Mouse (Mus musculus) heart, embryonic 16.5 days (tissue): Measurements from ENCODE around the gene Camta1. TPM values are rescaled to one million over a fixed set of nuclear protein-coding genes. Genes with fewer than 3 reads are reported as not detected.

ENCODE experiments used
- ATAC-seq: fragments of 200-750 bp; cut with Nextera tagmentation; replicated peaks from 2 replicates; pipeline ENCODE4 v1.8.0; 2017; ENCODE audit warnings: moderate number of reproducible peaks; ENCODE audit not compliant: insufficient read depth, low FRiP score; ENCODE audit errors: extremely low read depth
- H3K27ac ChIP-seq: fragments of 300-500 bp; sonication (generic); 2 replicates; pipeline ENCODE4 v1.5.1; 2014; ENCODE audit warnings: mild to moderate bottlenecking, low read length, control low read depth, moderate library complexity
- H3K27me3 ChIP-seq: fragments of 300-500 bp; sonication (generic); 2 replicates; pipeline ENCODE4 v1.6.1; 2014; ENCODE audit warnings: low read length, mixed read lengths; ENCODE audit not compliant: control insufficient read depth, insufficient read depth
- H3K36me3 ChIP-seq: fragments of 300-500 bp; sonication (generic); 2 replicates; pipeline ENCODE4 v1.6.1; 2014; ENCODE audit not compliant: control insufficient read depth, insufficient read depth
- H3K4me1 ChIP-seq: fragments of 300-500 bp; sonication (generic); 2 replicates; pipeline ENCODE4 v1.6.1; 2014; ENCODE audit warnings: low read length, mixed read lengths; ENCODE audit not compliant: control insufficient read depth, insufficient read depth
- H3K4me2 ChIP-seq: fragments of 300-500 bp; sonication (generic); 2 replicates; pipeline ENCODE4 v1.6.1; 2014; ENCODE audit warnings: low read depth, mild to moderate bottlenecking, control low read depth, low read length
- H3K4me3 ChIP-seq: fragments of 300-500 bp; sonication (generic); 2 replicates; pipeline ENCODE4 v1.5.1; 2014; ENCODE audit warnings: mild to moderate bottlenecking, control low read depth, low read length
- H3K9ac ChIP-seq: fragments of 300-500 bp; sonication (generic); 2 replicates; pipeline ENCODE4 v1.6.1; 2014; ENCODE audit warnings: low read length, control low read depth
- H3K9me3 ChIP-seq: fragments of 300-500 bp; sonication (generic); replicated peaks from 2 replicates; pipeline ENCODE4 v1.6.1; 2016; ENCODE audit warnings: low read length; ENCODE audit not compliant: control insufficient read depth
- WGBS: fragments of 180-500 bp; shearing (Covaris S2); extraction: QIAGEN DNeasy Blood & Tissue Kit; methylation state at CpG from one replicate; pipeline ENCODE4 v1.1.7; 2014; 5-methylcytosine and 5-hydroxymethylcytosine counted together
- polyA plus RNA-seq: library from polyadenylated mRNA; unstranded; fragments of >200 nt; fragmentation: Nextera tagmentation; extraction: Ambion mirVana; gene quantifications from 2 replicates; pipeline ENCODE4 v1.2.1, GENCODE M21; 2015

Camta1 gene
- polyA plus RNA-seq, 1 experiment from 2014 or later = 141 TPM

GRCm38 (mm10) chr4:151141196-151141880 lies 720.3 kb downstream of the Camta1 start:
- peaks cover 6% of the 10 kb centered on the region for H3K27me3 ChIP-seq
- peaks cover 6% of the 10 kb centered on the region for H3K9me3 ChIP-seq
- H3K4me2 ChIP-seq = peak overlapping the region; percentile 67
- peak; percentile 85 for ATAC-seq
- peaks cover 31% of the 10 kb centered on the region for H3K4me1 ChIP-seq
- H3K4me3 ChIP-seq = peak overlapping the region; percentile 39
- 5% methylated on average over 13 of the region's 13 CpGs for WGBS
- H3K36me3 ChIP-seq = no peaks in the 10 kb centered on the region
- H3K27ac ChIP-seq = peak overlapping the region; percentile 93
- H3K9ac ChIP-seq = peak overlapping the region; percentile 65

DNA sequence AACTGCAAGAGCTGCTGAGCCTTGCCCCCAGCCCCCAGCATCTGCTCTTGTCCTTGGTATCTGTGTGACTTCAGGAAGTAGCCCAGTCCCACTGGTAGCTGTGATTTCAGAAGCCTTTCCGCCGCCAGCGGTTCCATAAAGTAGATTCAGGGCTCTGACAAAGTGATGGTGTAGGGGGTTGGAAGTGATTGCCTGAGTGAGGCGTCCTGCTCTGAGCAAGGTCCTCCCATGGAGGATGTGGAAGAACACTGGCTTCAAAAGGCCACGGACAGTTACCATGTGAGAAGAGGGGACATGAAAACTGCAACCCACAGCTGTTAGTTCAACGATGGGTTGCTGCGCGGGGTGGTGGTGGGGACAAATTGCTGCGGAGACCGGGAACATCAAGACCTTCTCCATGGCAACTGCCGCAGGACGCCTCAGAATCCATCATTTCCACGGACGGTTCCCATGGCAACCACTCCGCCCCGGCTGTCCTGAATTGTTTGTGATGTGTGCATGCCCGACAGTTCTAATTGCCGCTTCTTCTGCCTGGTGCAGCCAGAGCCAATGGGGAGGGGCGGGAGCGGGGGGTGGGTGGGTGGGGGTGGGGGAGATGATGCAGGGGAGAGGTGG lies 721.2 kb downstream of the Camta1 start:
- ATAC-seq = no peak
- Histone ChIP-seq H3K36me3 (no peaks in the 10 kb centered on the region), H3K4me2 (no peak overlapping the region), H3K4me1 (peaks cover 32% of the 10 kb centered on the region), H3K27ac (no peak overlapping the region), H3K9ac (no peak overlapping the region), H3K4me3 (no peak overlapping the region), H3K9me3 (peaks cover 6% of the 10 kb centered on the region), H3K27me3 (peaks cover 6% of the 10 kb centered on the region)
- 13% methylated on average over 20 of the region's 20 CpGs for WGBS

DNA sequence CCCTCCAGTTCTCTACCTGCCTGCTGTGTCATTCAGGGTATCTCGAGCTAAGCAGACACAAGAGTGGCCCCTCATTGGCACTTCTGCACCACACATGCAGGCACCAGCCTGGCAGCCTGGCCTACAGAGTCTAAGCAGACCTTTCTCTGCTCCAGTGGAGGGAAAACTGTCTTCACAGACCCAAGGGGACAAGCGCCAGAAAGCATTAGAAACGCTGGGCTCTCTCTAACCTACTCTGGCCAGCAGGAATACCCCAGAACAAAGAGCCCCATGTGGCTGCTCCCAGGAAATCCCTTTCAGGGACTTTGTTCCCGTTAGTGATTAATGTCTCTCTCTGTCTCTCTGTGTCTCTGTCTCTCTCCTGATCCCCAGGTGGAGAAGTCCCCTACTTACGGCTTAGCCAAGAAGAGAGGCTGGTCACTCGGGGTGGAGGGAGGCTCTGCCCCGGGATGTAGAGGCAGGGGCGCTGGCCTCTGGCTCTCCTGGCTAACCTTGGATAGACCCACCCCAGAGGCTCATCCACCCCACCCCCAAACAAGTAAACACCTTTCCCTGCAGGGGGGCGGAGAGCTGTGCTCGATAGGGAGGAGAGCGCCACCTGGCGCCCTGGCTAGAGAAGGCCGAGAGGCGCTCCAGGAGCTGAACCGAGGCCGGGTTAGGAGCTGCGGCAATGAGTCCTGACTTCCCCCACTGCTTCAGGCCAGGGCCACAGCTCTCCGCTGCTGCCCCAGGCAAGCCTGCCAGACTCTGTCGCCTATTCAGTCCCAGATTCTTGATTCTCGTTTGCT lies 722.4 kb downstream of the Camta1 start:
- Histone ChIP-seq H3K4me1 (peaks cover 35% of the 10 kb centered on the region), H3K4me3 (no peak overlapping the region), H3K9ac (peak overlapping the region; percentile 56), H3K36me3 (no peaks in the 10 kb centered on the region), H3K4me2 (peak overlapping the region; percentile 45), H3K27ac (no peak overlapping the region), H3K27me3 (peaks cover 6% of the 10 kb centered on the region), H3K9me3 (peaks cover 4% of the 10 kb centered on the region)
- WGBS = 7% methylated on average over 19 of the region's 20 CpGs
- 0 out of 2 replicates have a peak, but pooled peaks have one; percentile 16 for ATAC-seq

- H3K9ac ChIP-seq = no peak overlapping the region
- H3K36me3 ChIP-seq = no peaks in the 10 kb centered on the region
- 33% methylated on average over 2 of the region's 2 CpGs for WGBS
- H3K27me3 ChIP-seq = peaks cover 6% of the 10 kb centered on the region
- H3K9me3 ChIP-seq = no peaks in the 10 kb centered on the region
- H3K4me3 ChIP-seq = no peak overlapping the region
- H3K4me2 ChIP-seq = no peak overlapping the region
- peaks cover 37% of the 10 kb centered on the region for H3K4me1 ChIP-seq
- peak overlapping the region; percentile 41 for H3K27ac ChIP-seq
- ATAC-seq = no peak
These were observed 723.1 kb downstream of the Camta1 start for GRCm38 (mm10) chr4:151138586-151138985.

DNA sequence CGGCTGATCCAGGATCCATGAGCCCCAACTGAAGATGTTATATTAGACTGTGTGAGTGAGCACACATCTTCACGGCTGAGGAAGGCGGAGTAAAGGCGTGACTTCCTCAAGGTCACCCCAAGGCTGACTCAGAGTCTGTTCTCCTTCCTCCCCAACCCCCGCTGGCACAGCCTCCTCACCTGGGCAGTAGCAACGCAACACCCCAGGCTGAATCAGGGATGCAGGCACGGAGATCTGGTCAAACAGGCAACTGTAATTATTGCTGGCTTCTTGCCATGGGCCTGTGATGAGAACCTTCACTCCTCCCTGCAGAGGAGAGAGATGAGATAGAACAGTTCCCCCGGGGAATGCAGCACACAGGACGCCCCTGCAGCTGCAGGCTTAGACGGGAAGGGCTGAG lies 723.5 kb downstream of the Camta1 start:
- WGBS = 7% methylated on average over 10 of the region's 10 CpGs
- ATAC-seq = 0 out of 2 replicates have a peak, but pooled peaks have one; percentile 19
- Histone ChIP-seq H3K36me3 (no peaks in the 10 kb centered on the region), H3K9me3 (no peaks in the 10 kb centered on the region), H3K4me3 (no peak overlapping the region), H3K4me2 (peak overlapping the region; percentile 35), H3K27me3 (peaks cover 6% of the 10 kb centered on the region), H3K4me1 (peaks cover 37% of the 10 kb centered on the region), H3K27ac (peak overlapping the region; percentile 41; the same call in 1 of the 2 replicates), H3K9ac (no peak overlapping the region)

DNA sequence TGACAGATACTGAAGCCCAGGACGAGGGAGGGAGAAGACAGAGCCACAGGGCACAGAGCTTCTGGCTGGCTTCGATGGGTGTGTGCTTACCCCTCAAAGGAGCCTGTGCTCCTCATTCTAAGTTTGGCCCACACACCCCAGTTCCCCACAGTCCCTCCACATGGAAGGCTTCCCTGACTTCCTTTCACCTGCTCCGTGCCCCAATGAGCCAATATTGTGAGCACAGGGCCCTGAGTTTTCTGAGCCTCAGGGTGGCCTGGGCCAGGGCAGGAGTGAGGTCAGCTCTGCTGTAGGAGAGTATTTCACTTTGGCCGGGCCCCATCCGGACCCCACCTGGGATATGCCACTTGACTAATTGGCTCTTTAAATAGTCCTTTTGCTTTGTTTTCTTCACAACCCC lies 724.0 kb downstream of the Camta1 start:
- no peaks in the 10 kb centered on the region for H3K9me3 ChIP-seq
- no peak for ATAC-seq
- peaks cover 37% of the 10 kb centered on the region for H3K4me1 ChIP-seq
- WGBS = 58% methylated on average over 5 of the region's 5 CpGs
- no peak overlapping the region for H3K4me3 ChIP-seq
- peak overlapping the region; percentile 35 for H3K4me2 ChIP-seq
- no peaks in the 10 kb centered on the region for H3K36me3 ChIP-seq
- peak overlapping the region; percentile 41; the same call in 1 of the 2 replicates for H3K27ac ChIP-seq
- no peak overlapping the region for H3K9ac ChIP-seq
- peaks cover 6% of the 10 kb centered on the region for H3K27me3 ChIP-seq

DNA sequence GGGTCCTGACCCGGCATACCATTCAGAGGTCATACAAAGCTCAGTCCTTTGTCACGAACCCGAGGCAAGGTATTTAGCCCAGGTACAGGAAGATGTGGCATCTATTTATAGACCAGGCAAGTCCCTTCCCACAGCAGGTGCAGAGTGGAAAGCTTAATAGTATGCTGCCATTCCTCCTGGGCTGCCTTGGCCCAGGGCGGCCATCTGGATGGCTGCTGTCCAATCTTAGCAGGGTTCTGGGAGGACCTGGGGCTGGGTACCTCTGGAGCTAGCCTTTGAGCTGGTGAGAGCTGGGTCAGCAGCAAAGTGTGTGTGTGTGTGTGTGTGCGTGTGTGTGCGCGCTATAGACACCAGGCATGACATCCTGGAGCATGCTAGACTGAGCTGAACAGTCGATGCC lies 726.2 kb downstream of the Camta1 start:
- no peak overlapping the region for H3K4me3 ChIP-seq
- H3K9ac ChIP-seq = no peak overlapping the region
- 69% methylated on average over 8 of the region's 8 CpGs for WGBS
- H3K9me3 ChIP-seq = no peaks in the 10 kb centered on the region
- ATAC-seq = no peak
- no peaks in the 10 kb centered on the region for H3K36me3 ChIP-seq
- no peak overlapping the region for H3K27ac ChIP-seq
- H3K4me2 ChIP-seq = no peak overlapping the region
- peaks cover 30% of the 10 kb centered on the region for H3K4me1 ChIP-seq
- H3K27me3 ChIP-seq = peaks cover 5% of the 10 kb centered on the region

DNA sequence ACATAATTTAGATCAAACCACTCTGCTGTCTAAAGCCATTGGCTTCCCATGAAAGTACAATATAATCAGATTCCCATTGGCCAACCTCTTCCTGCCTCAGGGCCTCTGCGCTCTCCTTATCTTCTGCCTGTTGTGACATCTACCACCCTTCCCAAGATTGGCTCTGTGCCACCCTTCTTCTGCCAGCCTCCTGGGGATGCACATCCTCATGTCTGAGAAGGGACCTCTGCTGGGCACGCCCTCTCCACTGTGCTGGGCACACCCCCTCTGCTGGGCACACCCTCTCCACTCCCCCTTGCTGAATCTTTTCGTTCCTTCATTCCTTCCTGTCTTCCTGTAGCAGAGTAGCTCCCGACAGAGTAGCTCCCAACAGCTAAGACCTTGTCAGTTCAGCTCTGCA lies 727.9 kb downstream of the Camta1 start:
- no peak overlapping the region for H3K9ac ChIP-seq
- H3K27ac ChIP-seq = no peak overlapping the region
- ATAC-seq = no peak
- H3K36me3 ChIP-seq = no peaks in the 10 kb centered on the region
- H3K4me2 ChIP-seq = no peak overlapping the region
- H3K4me3 ChIP-seq = no peak overlapping the region
- no peaks in the 10 kb centered on the region for H3K9me3 ChIP-seq
- H3K27me3 ChIP-seq = peaks cover 8% of the 10 kb centered on the region
- peaks cover 26% of the 10 kb centered on the region for H3K4me1 ChIP-seq
- 40% methylated on average over 4 of the region's 4 CpGs for WGBS

GRCm38 (mm10) chr4:151132493-151132892 lies 729.2 kb downstream of the Camta1 start:
- Histone ChIP-seq H3K27ac (no peak overlapping the region), H3K4me2 (no peak overlapping the region), H3K4me1 (peaks cover 26% of the 10 kb centered on the region), H3K27me3 (peaks cover 8% of the 10 kb centered on the region), H3K9ac (no peak overlapping the region), H3K36me3 (no peaks in the 10 kb centered on the region), H3K4me3 (no peak overlapping the region), H3K9me3 (no peaks in the 10 kb centered on the region)
- no peak for ATAC-seq
- 74% methylated on average over 9 of the region's 9 CpGs for WGBS
